Mouse (Mus musculus) CD8-positive naive resting alpha-beta T cell, adult 2 months (primary cell): ENCODE measurements around the gene Vmn1r18.
"Not testable (repeated sequence)": the region's sequence is repeated elsewhere in the genome, so short reads cannot be mapped to it uniquely, and the experiment has no call there.

Source experiments
- DNase-seq, 2 experiments: peaks; one replicate each; pipeline ENCODE4 v3.0.0; 2022; ENCODE audit warnings: low read depth in 2 of 2, low spot score in 2 of 2

The Vmn1r18 gene

DNA sequence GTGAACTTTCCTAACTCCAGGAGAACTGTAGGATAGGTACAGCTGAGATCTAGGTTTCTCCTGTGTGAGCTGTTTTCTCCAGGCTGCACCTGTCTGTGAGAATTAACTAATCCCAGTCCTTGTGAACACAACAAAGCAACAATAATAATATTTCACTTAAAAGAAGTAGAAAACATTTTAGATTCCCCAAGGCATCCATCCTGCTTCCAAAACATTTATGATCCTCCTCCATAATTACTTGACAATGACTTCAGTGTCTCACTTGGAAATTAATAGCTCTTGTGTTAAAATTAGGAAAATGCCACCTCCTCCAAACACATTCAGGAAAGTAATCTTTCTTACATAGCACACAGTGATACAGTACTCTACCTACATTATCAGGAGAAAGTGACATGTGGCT is at the start of gene Vmn1r18:
Vmn1r18 (minus strand) TSS at position 101 of the 400 bp plus-strand sequence.
- no peak for DNase-seq

DNA sequence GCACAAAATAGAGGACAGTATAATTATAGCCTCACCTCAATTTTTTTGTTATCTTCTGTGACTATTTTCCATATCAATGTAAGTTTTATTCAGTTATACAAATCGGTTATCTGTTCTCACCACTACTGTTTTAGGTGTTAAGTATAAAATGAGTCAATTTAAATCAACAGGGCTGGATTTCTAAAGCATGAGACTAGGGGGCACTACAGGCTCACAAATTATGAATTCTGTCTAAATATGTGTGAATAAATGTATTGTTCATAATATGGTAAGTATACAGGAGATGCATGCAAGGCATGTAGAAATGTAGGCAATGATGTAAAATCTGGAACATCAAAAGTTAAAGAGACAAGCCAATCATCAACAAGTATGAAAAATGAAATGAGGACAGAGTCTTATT is 35.6 kb upstream of the Vmn1r18 start:
- no peak for DNase-seq

DNA sequence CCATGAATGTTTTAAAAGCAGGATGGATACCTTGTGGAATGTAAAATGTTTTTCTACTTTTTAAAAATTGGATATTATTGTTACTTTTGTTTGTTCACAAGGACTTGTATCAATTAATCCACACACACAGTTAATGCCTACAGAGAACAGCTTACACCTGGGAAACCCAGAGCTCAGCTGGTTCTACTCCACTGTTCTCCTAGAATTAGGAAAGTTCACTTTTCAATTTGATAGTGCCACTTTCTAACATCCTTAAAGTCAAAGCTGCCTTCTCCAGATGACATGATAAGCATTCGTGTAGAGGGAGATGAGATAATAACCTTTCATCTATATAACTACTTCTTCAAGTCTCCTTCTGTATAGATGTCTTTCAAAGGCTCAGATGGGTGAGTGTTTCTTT is 33.0 kb upstream of the Vmn1r18 start, which contains the start of gene Vmn1r20:
Vmn1r20 (plus strand) TSS at position 301 of the 400 bp plus-strand sequence.
- no peak for DNase-seq

DNA sequence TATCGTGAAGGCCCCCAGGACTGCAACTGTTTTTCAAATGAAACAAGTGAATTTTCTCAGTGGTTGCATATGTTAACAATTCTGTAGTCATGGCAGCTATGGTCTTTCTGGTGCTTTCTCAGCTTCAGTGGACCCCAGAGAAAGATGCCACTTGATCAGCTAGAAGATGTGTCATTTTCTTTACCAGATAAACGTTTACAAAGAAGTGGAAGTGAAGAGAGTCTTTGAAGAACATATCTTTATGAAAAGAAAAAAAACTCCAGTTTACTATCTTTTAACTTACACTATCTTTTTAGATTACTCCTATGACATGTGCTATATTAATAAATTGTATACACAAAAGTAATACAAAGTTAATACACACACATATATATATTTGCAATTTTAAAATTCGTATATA is 7.9 kb upstream of the Vmn1r18 start, which contains the start of gene Vmn1r19:
Vmn1r19 (plus strand) TSS at position 301 of the 400 bp plus-strand sequence.
- DNase-seq = not testable (repeated sequence)

DNA sequence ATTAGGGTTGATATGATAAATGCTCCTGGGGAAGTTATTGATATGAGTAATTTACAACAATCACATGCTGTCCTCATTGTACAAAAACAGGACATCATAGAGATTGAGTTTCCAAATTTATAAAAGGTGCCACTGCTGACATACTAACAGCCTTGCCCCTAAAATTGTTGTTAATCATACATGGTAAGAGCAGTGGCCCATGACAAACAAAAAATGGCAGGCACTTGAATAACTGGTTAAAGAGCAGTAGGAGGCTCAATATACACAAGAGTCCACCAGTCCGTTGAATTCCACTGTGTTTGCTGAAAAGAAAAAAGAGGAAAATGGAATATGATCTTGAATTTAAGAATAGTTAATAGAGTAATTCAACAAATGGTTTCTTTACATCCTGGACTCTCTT is 28.1 kb downstream of the Vmn1r18 start:
- DNase-seq = no peak

DNA sequence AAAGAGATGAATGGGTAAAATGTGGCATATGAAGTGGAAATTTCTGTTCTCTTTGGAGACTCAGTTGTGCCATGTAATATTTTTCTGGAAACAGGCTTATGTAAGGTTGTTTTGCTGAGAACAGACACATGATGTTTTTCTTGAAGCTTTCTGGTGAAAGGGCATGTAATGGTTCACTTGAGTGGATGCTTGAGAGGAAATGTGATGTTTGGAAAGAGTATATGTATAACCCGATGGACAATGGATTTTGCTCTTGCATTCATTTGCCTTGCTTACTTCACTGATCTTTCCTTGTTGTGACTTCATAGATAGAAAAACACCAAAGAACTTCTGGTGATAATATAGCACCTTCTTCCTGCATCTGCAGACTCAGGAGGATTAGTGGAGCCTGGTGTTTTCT is 29.7 kb downstream of the Vmn1r18 start:
- DNase-seq = not testable (repeated sequence)

DNA sequence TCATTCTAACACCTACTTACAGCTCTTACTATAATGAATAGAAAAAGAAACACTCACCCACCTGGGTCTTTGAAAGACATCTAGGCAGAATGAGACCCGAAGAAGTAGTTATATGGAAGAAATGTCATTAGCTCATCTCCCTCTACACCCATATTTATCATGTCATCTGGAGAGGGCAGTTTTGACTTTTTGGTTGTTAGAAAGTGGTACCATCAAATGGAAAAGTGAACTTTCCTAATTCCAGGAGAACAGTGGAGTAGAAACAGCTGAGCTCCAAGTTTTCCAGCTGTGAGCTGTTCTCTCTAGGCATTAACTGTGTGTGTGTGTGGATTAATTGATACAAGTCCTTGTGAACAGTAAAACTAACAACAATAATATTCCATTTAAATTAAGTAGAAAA is 32.0 kb downstream of the Vmn1r18 start, which contains the start of gene Vmn1r17:
Vmn1r17 (minus strand) TSS at position 101 of the 400 bp plus-strand sequence.
- DNase-seq = no peak

DNA sequence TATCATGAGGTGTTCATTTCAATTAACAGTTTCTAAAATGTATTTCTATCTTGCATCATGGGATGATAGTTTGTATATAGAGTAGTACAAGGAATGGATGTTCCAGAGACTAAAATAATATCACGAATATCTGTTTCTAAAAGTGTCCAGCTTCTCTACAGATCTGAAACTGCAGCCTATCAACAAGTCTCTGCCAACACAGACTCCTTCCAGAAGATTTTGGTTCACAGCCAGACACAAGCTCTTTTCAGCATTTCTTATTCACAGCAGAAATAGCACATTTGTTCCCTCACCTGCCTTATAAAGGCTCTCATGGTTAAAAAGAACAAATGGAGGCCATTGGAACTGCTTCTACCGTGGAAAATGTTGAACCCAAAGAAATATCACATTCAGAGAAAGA is 38.7 kb downstream of the Vmn1r18 start:
- no peak for DNase-seq

DNA sequence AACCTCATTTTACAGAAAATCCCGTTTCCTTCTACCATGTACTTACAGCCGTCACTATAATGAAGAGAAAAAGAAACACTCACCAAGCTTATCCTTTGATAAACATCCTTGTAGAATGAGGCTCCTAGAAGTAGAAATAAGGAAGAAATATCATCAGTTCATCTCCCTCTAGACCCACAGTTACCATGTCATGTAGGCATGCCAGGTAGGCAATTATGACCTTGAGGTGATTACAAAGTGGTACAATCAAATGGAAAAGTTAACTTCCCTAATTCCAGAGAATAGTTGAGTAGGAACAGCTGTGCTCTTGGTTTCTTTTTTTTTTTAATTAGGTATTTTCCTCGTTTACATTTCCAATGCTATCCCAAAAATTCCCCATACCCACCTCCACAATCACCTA is 66.2 kb downstream of the Vmn1r18 start, which contains the start of gene Vmn1r16:
Vmn1r16 (minus strand) TSS at position 101 of the 400 bp plus-strand sequence.
- no peak for DNase-seq
